Mouse (Mus musculus) heart, embryonic 16.5 days (tissue): Measurements from ENCODE around the gene Ip6k1. TPM values are rescaled to one million over a fixed set of nuclear protein-coding genes. Genes with fewer than 3 reads are reported as not detected.

Source experiments
- ATAC-seq: fragments of 200-750 bp; cut with Nextera tagmentation; replicated peaks from 2 replicates; pipeline ENCODE4 v1.8.0; 2017; ENCODE audit warnings: moderate number of reproducible peaks; ENCODE audit not compliant: insufficient read depth, low FRiP score; ENCODE audit errors: extremely low read depth
- H3K27ac ChIP-seq: fragments of 300-500 bp; sonication (generic); 2 replicates; pipeline ENCODE4 v1.5.1; 2014; ENCODE audit warnings: mild to moderate bottlenecking, low read length, control low read depth, moderate library complexity
- H3K27me3 ChIP-seq: fragments of 300-500 bp; sonication (generic); 2 replicates; pipeline ENCODE4 v1.6.1; 2014; ENCODE audit warnings: low read length, mixed read lengths; ENCODE audit not compliant: control insufficient read depth, insufficient read depth
- H3K36me3 ChIP-seq: fragments of 300-500 bp; sonication (generic); 2 replicates; pipeline ENCODE4 v1.6.1; 2014; ENCODE audit not compliant: control insufficient read depth, insufficient read depth
- H3K4me1 ChIP-seq: fragments of 300-500 bp; sonication (generic); 2 replicates; pipeline ENCODE4 v1.6.1; 2014; ENCODE audit warnings: low read length, mixed read lengths; ENCODE audit not compliant: control insufficient read depth, insufficient read depth
- H3K4me2 ChIP-seq: fragments of 300-500 bp; sonication (generic); 2 replicates; pipeline ENCODE4 v1.6.1; 2014; ENCODE audit warnings: low read depth, mild to moderate bottlenecking, control low read depth, low read length
- H3K4me3 ChIP-seq: fragments of 300-500 bp; sonication (generic); 2 replicates; pipeline ENCODE4 v1.5.1; 2014; ENCODE audit warnings: mild to moderate bottlenecking, control low read depth, low read length
- H3K9ac ChIP-seq: fragments of 300-500 bp; sonication (generic); 2 replicates; pipeline ENCODE4 v1.6.1; 2014; ENCODE audit warnings: low read length, control low read depth
- H3K9me3 ChIP-seq: fragments of 300-500 bp; sonication (generic); replicated peaks from 2 replicates; pipeline ENCODE4 v1.6.1; 2016; ENCODE audit warnings: low read length; ENCODE audit not compliant: control insufficient read depth
- WGBS: fragments of 180-500 bp; shearing (Covaris S2); extraction: QIAGEN DNeasy Blood & Tissue Kit; methylation state at CpG from one replicate; pipeline ENCODE4 v1.1.7; 2014; 5-methylcytosine and 5-hydroxymethylcytosine counted together
- polyA plus RNA-seq: library from polyadenylated mRNA; unstranded; fragments of >200 nt; fragmentation: Nextera tagmentation; extraction: Ambion mirVana; gene quantifications from 2 replicates; pipeline ENCODE4 v1.2.1, GENCODE M21; 2015

The Ip6k1 gene
- polyA plus RNA-seq, 1 experiment from 2014 or later = 38.8 TPM

DNA sequence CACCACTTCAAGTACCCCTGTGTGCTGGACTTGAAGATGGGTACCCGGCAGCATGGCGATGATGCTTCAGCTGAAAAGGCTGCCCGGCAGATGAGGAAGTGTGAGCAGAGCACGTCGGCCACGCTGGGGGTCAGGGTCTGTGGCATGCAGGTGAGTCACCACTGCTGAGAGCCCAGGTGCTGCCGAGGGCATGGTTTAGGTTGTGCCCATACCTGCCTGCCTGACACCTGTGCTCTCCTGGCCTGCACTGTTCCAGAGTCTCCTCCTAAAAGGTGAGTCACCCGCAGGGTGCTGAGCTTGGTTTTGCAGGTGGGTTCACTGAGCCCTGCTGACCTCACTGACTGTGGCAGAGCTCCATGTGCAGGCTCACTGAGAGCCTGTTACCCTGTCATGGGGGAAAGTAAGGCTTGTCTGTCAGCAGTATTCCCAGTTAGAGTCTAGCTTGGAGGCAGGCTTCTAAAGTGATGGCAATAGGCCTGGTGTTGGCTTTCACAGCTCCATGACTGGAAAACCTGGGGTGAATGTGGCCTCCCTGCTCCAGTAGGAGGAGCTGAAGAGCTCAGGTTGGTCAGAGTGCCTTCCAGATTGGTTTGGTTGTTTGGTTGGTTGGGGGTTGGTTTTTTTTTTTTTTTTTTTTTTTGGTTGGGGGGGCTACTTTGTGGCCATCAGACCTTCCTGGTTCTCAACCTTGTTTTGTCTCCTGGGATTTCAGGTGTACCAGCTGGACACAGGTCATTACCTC lies 42.6 kb downstream of the Ip6k1 start:
- Histone ChIP-seq H3K4me3 (no peak overlapping the region), H3K27me3 (no peaks in the 10 kb centered on the region), H3K4me2 (no peak overlapping the region), H3K4me1 (peaks cover 14% of the 10 kb centered on the region), H3K9ac (no peak overlapping the region), H3K36me3 (peaks cover 43% of the 10 kb centered on the region), H3K27ac (no peak overlapping the region), H3K9me3 (no peaks in the 10 kb centered on the region)
- ATAC-seq = no peak
- WGBS = 95% methylated on average over 8 of the region's 8 CpGs

GRCm38 (mm10) chr9:108046582-108046981 lies 44.3 kb downstream of the Ip6k1 start:
- Histone ChIP-seq H3K4me3 (no peak overlapping the region), H3K27me3 (no peaks in the 10 kb centered on the region), H3K4me2 (no peak overlapping the region), H3K4me1 (peaks cover 17% of the 10 kb centered on the region), H3K9me3 (no peaks in the 10 kb centered on the region), H3K9ac (no peak overlapping the region), H3K36me3 (peaks cover 39% of the 10 kb centered on the region), H3K27ac (no peak overlapping the region)
- no peak for ATAC-seq
- WGBS = 92% methylated on average over 4 of the region's 4 CpGs

DNA sequence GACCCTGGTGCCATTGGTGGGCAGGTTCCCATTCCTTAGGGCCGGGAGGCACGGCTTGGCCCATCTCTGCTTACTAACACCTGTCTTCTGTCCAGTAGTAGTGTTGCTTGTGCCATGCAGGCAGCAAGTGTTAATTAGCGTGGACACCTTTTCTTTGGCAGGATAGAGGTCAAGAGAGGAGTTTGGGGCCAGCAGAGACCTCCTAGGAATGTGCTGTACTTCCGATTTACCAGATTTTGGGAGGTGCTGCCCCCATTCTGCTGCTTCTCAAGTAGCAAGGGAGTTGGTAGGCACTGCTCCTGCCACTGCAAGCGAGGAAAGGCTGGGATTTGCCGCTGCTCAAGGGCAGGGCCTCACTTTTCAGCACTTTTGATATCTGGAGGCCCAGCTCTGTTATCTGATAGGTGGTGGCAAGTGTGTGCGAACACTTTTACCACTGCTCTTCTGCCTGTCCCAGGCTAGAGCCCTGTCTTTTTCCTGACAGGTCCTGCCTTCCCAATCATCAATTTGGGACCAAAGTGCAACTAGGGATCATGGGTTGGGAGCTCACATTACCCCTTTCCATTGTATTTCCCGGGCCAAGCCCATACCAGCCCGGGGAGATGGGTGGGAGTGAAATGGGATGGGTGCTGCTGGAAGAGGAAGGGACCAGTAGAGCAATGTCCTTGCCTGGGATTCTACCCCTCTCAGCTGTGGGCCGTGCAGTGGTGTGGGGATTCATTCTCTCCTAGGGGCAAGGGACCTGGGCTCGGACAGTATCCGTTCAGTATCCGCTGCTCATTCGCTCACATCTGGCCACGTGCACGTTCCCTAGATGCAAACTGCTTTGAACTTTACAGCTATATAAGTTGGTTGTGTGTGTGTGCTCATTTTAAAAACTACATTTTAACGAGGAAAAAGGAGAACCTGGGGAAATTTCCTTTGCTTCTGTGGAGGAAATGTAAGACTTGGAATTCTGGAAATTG lies 45.6 kb downstream of the Ip6k1 start:
- no peak for ATAC-seq
- H3K4me2 ChIP-seq = peak overlapping the region; percentile 82
- H3K4me1 ChIP-seq = peaks cover 22% of the 10 kb centered on the region
- H3K27ac ChIP-seq = peak overlapping the region; percentile 65
- H3K9me3 ChIP-seq = no peaks in the 10 kb centered on the region
- peak overlapping the region; percentile 64 for H3K4me3 ChIP-seq
- peak overlapping the region; percentile 63 for H3K9ac ChIP-seq
- 35% methylated on average over 17 of the region's 17 CpGs for WGBS
- peaks cover 33% of the 10 kb centered on the region for H3K36me3 ChIP-seq
- no peaks in the 10 kb centered on the region for H3K27me3 ChIP-seq

GRCm38 (mm10) chr9:108048566-108048955 lies 46.3 kb downstream of the Ip6k1 start:
- Histone ChIP-seq H3K27ac (peak overlapping the region; percentile 65), H3K36me3 (peaks cover 29% of the 10 kb centered on the region), H3K9ac (peak overlapping the region; percentile 63), H3K4me2 (peak overlapping the region; percentile 82), H3K4me1 (peaks cover 29% of the 10 kb centered on the region), H3K27me3 (no peaks in the 10 kb centered on the region), H3K4me3 (peak overlapping the region; percentile 64), H3K9me3 (no peaks in the 10 kb centered on the region)
- under 1% methylated on average over 19 of the region's 19 CpGs for WGBS
- peak; percentile 1; the same call in 1 of the 2 replicates for ATAC-seq

DNA sequence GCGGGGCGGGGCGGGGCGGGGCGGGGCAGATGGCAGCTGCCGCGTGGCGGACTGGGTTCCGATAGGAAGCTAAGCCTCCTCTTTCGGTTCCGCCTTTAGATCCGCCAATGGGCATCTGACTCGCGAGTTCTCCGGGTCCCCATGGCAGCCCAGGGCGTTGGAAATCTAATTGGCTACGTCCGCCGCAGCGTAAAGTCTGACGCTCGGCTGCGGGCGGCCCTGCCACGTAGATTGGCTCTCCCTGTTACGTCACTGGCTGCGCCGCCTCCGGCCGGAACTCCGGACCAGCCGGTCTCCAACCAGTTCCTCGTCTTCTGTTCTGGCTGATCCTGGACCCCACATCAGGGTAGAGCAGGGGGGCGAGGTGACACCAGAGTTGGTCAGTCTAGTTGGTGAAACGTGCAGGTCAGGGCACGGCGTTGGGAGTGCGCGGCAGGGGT lies 46.7 kb downstream of the Ip6k1 start, which contains the start of gene Gmppb:
Gmppb (plus strand) TSS at position 227 of the 440 bp plus-strand sequence.
- Histone ChIP-seq H3K36me3 (peaks cover 27% of the 10 kb centered on the region), H3K27me3 (no peaks in the 10 kb centered on the region), H3K4me2 (peak within 1 kb of the TSS; percentile 82), H3K27ac (peak within 1 kb of the TSS; percentile 65), H3K9ac (peak within 1 kb of the TSS; percentile 84), H3K9me3 (no peaks in the 10 kb centered on the region), H3K4me3 (peak within 1 kb of the TSS; percentile 64), H3K4me1 (peaks cover 30% of the 10 kb centered on the region)
- ATAC-seq = peak; percentile 93
- WGBS = 0% methylated on average over 39 of the region's 39 CpGs

- Histone ChIP-seq H3K4me2 (peak overlapping the region; percentile 76), H3K27ac (peak overlapping the region; percentile 50), H3K4me3 (peak overlapping the region; percentile 64), H3K9ac (peak overlapping the region; percentile 84), H3K4me1 (peaks cover 30% of the 10 kb centered on the region), H3K27me3 (no peaks in the 10 kb centered on the region), H3K9me3 (no peaks in the 10 kb centered on the region), H3K36me3 (peaks cover 27% of the 10 kb centered on the region)
- no peak for ATAC-seq
- 37% methylated on average over 15 of the region's 15 CpGs for WGBS
Measured at GRCm38 (mm10) chr9:108049561-108050251, 47.4 kb downstream of the Ip6k1 start.

DNA sequence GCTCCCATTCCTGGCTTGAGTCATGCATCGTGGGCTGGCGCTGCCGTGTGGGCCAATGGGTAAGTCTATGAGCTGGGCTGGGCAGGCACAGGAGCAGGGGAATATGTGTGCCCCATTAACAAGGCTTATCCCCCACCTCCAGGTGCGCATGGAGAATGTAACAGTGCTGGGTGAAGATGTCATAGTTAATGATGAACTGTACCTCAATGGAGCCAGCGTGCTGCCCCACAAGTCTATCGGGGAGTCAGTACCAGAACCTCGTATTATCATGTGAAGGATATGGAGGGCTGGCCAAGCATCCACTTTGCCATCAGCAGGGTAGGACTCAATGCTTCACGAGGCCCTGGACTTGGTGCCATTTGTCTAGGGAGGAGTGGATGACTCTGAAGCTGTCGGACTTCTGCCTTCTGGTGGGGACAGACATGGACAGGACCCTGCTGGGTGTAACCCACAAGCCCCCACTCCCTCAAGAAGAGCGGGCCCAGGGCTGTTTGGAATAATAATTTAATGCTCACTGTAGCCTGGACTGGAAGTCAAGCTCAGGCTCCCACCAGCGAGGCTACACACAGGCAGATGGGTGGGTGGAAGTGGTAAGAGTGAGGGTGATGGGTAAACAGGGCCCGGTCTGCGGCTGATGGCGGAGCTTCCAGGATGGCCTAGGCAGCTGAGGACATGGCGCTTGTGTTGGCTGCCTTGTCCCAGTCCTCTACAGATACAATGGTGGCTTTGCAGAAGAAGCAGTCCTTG lies 49.1 kb downstream of the Ip6k1 start:
- no peak for ATAC-seq
- 87% methylated on average over 15 of the region's 15 CpGs for WGBS
- Histone ChIP-seq H3K27me3 (no peaks in the 10 kb centered on the region), H3K9ac (no peak overlapping the region), H3K4me3 (no peak overlapping the region), H3K9me3 (no peaks in the 10 kb centered on the region), H3K4me2 (no peak overlapping the region), H3K4me1 (peaks cover 30% of the 10 kb centered on the region), H3K36me3 (peaks cover 18% of the 10 kb centered on the region), H3K27ac (no peak overlapping the region)

- 82% methylated on average over 4 of the region's 4 CpGs for WGBS
Measured at GRCm38 (mm10) chr9:108051931-108052220, 49.6 kb downstream of the Ip6k1 start.

More at GRCm38 (mm10) chr9:108051931-108052220, 49.6 kb downstream of the Ip6k1 start:
- Histone ChIP-seq H3K36me3 (peaks cover 17% of the 10 kb centered on the region), H3K4me1 (peaks cover 30% of the 10 kb centered on the region), H3K27ac (no peak overlapping the region), H3K4me3 (no peak overlapping the region), H3K4me2 (no peak overlapping the region), H3K9ac (no peak overlapping the region), H3K9me3 (no peaks in the 10 kb centered on the region), H3K27me3 (no peaks in the 10 kb centered on the region)
- ATAC-seq = no peak
